Mouse (Mus musculus): ENCODE measurements around the gene Amotl1. TPM values are rescaled to one million over a fixed set of nuclear protein-coding genes. Genes with fewer than 3 reads are reported as not detected.
A peak's percentile ranks its signal among the peaks of the same experiment; 100 is the strongest.

Gene Amotl1
- polyA plus RNA-seq, 1 experiment, result not detected

- no peak overlapping the region for H3K4me3 ChIP-seq (replicated peaks)
- peaks cover 8% of the 10 kb centered on the region for H3K9me3 ChIP-seq
- no peaks in the 10 kb centered on the region for H3K4me1 ChIP-seq
- H3K36me3 ChIP-seq (replicated peaks; ENCODE audit: low read length), result no peaks in the 10 kb centered on the region
- H3K27me3 ChIP-seq (replicated peaks), result peaks cover 71% of the 10 kb centered on the region
- no peak for TF ChIP-seq FLI1 (IDR thresholded peaks at IDR 0.05; ENCODE audit: low read length)
- no peak for TF ChIP-seq GATA1 (IDR thresholded peaks at IDR 0.05; ENCODE audit: borderline replicate concordance, low read length)
These were observed 19.8 kb downstream of the Amotl1 start for GRCm38 (mm10) chr9:14625024-14625423.

- Histone ChIP-seq H3K27me3 (replicated peaks) (peaks cover 70% of the 10 kb centered on the region), H3K36me3 (replicated peaks; ENCODE audit: low read length) (no peaks in the 10 kb centered on the region), H3K9me3 (peaks cover 4% of the 10 kb centered on the region), H3K4me1 (no peaks in the 10 kb centered on the region), H3K4me3 (replicated peaks) (no peak overlapping the region)
- TF ChIP-seq GATA1 (IDR thresholded peaks at IDR 0.05; ENCODE audit: borderline replicate concordance, low read length), result no peak
- no peak for TF ChIP-seq FLI1 (IDR thresholded peaks at IDR 0.05; ENCODE audit: low read length)
These were observed 20.9 kb downstream of the Amotl1 start for GRCm38 (mm10) chr9:14623928-14624327.

- H3K4me1 ChIP-seq, result no peaks in the 10 kb centered on the region
- no peaks in the 10 kb centered on the region for H3K9me3 ChIP-seq
- H3K27me3 ChIP-seq (replicated peaks), result peaks cover 74% of the 10 kb centered on the region
- no peak overlapping the region for H3K4me3 ChIP-seq (replicated peaks)
- TF ChIP-seq FLI1 (IDR thresholded peaks at IDR 0.05; ENCODE audit: low read length), result no peak
- H3K36me3 ChIP-seq (replicated peaks; ENCODE audit: low read length), result no peaks in the 10 kb centered on the region
These were observed 21.6 kb downstream of the Amotl1 start for GRCm38 (mm10) chr9:14623250-14623649.

GRCm38 (mm10) chr9:14622848-14623247 lies 22.0 kb downstream of the Amotl1 start:
- Histone ChIP-seq H3K4me1 (no peaks in the 10 kb centered on the region), H3K4me3 (replicated peaks) (no peak overlapping the region), H3K36me3 (replicated peaks; ENCODE audit: low read length) (no peaks in the 10 kb centered on the region), H3K27me3 (replicated peaks) (peaks cover 78% of the 10 kb centered on the region), H3K9me3 (no peaks in the 10 kb centered on the region)
- TF ChIP-seq FLI1 (IDR thresholded peaks at IDR 0.05; ENCODE audit: low read length), result no peak
- no peak for TF ChIP-seq GATA1 (IDR thresholded peaks at IDR 0.05; ENCODE audit: borderline replicate concordance, low read length)

GRCm38 (mm10) chr9:14620107-14620506 lies 24.7 kb downstream of the Amotl1 start:
- H3K27me3 ChIP-seq (replicated peaks), result peaks cover 79% of the 10 kb centered on the region
- peaks cover 24% of the 10 kb centered on the region for H3K9me3 ChIP-seq
- peaks cover 4% of the 10 kb centered on the region for H3K4me1 ChIP-seq
- H3K36me3 ChIP-seq (replicated peaks; ENCODE audit: low read length), result no peaks in the 10 kb centered on the region
- no peak overlapping the region for H3K4me3 ChIP-seq (replicated peaks)
- TF ChIP-seq GATA1 (IDR thresholded peaks at IDR 0.05; ENCODE audit: borderline replicate concordance, low read length) (no peak), FLI1 (IDR thresholded peaks at IDR 0.05; ENCODE audit: low read length) (no peak)

- peaks cover 24% of the 10 kb centered on the region for H3K9me3 ChIP-seq
- H3K36me3 ChIP-seq (replicated peaks; ENCODE audit: low read length), result no peaks in the 10 kb centered on the region
- H3K4me1 ChIP-seq, result peaks cover 12% of the 10 kb centered on the region
- no peak for TF ChIP-seq FLI1 (IDR thresholded peaks at IDR 0.05; ENCODE audit: low read length)
- no peak for TF ChIP-seq GATA1 (IDR thresholded peaks at IDR 0.05; ENCODE audit: borderline replicate concordance, low read length)
- peak overlapping the region; percentile 60 for H3K4me3 ChIP-seq (replicated peaks)
- peaks cover 87% of the 10 kb centered on the region for H3K27me3 ChIP-seq (replicated peaks)
These were observed 29.6 kb downstream of the Amotl1 start for GRCm38 (mm10) chr9:14614931-14615880.

- peaks cover 87% of the 10 kb centered on the region for H3K27me3 ChIP-seq (replicated peaks)
- peaks cover 24% of the 10 kb centered on the region for H3K9me3 ChIP-seq
- H3K4me3 ChIP-seq (replicated peaks), result peak overlapping the region; percentile 60
- H3K36me3 ChIP-seq (replicated peaks; ENCODE audit: low read length), result no peaks in the 10 kb centered on the region
- TF ChIP-seq FLI1 (IDR thresholded peaks at IDR 0.05; ENCODE audit: low read length) (no peak), GATA1 (IDR thresholded peaks at IDR 0.05; ENCODE audit: borderline replicate concordance, low read length) (no peak)
- peaks cover 12% of the 10 kb centered on the region for H3K4me1 ChIP-seq
These were observed 30.5 kb downstream of the Amotl1 start for GRCm38 (mm10) chr9:14614205-14614930.

GRCm38 (mm10) chr9:14613308-14614204 lies 31.3 kb downstream of the Amotl1 start:
- no peak overlapping the region for H3K4me3 ChIP-seq (replicated peaks)
- peaks cover 88% of the 10 kb centered on the region for H3K27me3 ChIP-seq (replicated peaks)
- TF ChIP-seq FLI1 (IDR thresholded peaks at IDR 0.05; ENCODE audit: low read length) (no peak), GATA1 (IDR thresholded peaks at IDR 0.05; ENCODE audit: borderline replicate concordance, low read length) (no peak)

GRCm38 (mm10) chr9:14612588-14612987 lies 32.3 kb downstream of the Amotl1 start:
- H3K27me3 ChIP-seq (replicated peaks), result peaks cover 88% of the 10 kb centered on the region

More at GRCm38 (mm10) chr9:14613308-14614204, 31.3 kb downstream of the Amotl1 start:
- peaks cover 24% of the 10 kb centered on the region for H3K9me3 ChIP-seq
- peaks cover 12% of the 10 kb centered on the region for H3K4me1 ChIP-seq
- H3K36me3 ChIP-seq (replicated peaks; ENCODE audit: low read length), result no peaks in the 10 kb centered on the region

More at GRCm38 (mm10) chr9:14612588-14612987, 32.3 kb downstream of the Amotl1 start:
- H3K4me1 ChIP-seq, result peaks cover 12% of the 10 kb centered on the region
- peaks cover 22% of the 10 kb centered on the region for H3K9me3 ChIP-seq
- no peak overlapping the region for H3K4me3 ChIP-seq (replicated peaks)
- no peaks in the 10 kb centered on the region for H3K36me3 ChIP-seq (replicated peaks; ENCODE audit: low read length)
- no peak for TF ChIP-seq GATA1 (IDR thresholded peaks at IDR 0.05; ENCODE audit: borderline replicate concordance, low read length)
- no peak for TF ChIP-seq FLI1 (IDR thresholded peaks at IDR 0.05; ENCODE audit: low read length)
